ENCODE assay signal across 25 mouse cellular contexts in genomic region chr11:59136994-59137706, GRCm38 (mm10). TPM values are rescaled to one million over a fixed set of nuclear protein-coding genes. Genes with fewer than 3 reads are reported as not detected.
DNase-seq lines count a peak whose midpoint lies in the region; ATAC-seq and TF ChIP-seq lines count a peak whose summit lies in the region.
"Had no signal": no experiment of that assay in that cellular context is flagged by ENCODE, and none has a peak within 500 bp of the region (broad histone marks: within the 10 kb centered on the region; RNA-seq: fewer than 3 reads in every experiment).

No protein-coding gene starts in this region.

- DNase-seq in heart, adult 2 months = peak in 1 of 2 experiments; percentile 36
- DNase-seq in heart, postnatal 36 days = no peak
- DNase-seq in testis, postnatal 10 days (ENCODE audit: low spot score) = peak; percentile 39
- DNase-seq in testis, postnatal 14 days (ENCODE audit: low spot score) = no peak
- no peak for DNase-seq in embryo, embryonic 11 days
- DNase-seq: adrenal gland, adult 8-10 months; cerebellum, adult 18-20 months; cerebellum, postnatal 25 days; kidney, adult 8-10 months; kidney, postnatal 10 days; liver; lung, postnatal 36 days; right cerebral cortex, postnatal 4 days had no signal

- H3K4me2 ChIP-seq in heart, embryonic 15.5 days = peak overlapping the region; percentile 62
- H3K4me2 ChIP-seq: forebrain, embryonic 15.5 days; hindbrain, embryonic 14.5 days; liver, embryonic 15.5 days; lung, embryonic 15.5 days; midbrain, embryonic 13.5 days; neural tube, embryonic 12.5 days had no signal

- peak overlapping the region; percentile 58 for H3K4me3 ChIP-seq in heart, adult 2 months
- peak overlapping the region; percentile 48 for H3K4me3 ChIP-seq in heart, embryonic 15.5 days
- H3K4me3 ChIP-seq: forebrain, embryonic 15.5 days; left cerebral cortex, adult 2 months; liver, embryonic 15.5 days; lung, embryonic 15.5 days; megakaryocyte, embryonic 14.5 days; midbrain, embryonic 13.5 days; neural tube, embryonic 12.5 days had no signal

- no peak for TF ChIP-seq CTCF in heart, adult 2 months (IDR thresholded peaks at IDR 0.05)

- no peak for TF ChIP-seq EP300 in heart, adult 2 months (IDR thresholded peaks at IDR 0.05; ENCODE audit: insufficient read depth, low read depth, low read length)

- H3K27ac ChIP-seq in heart, adult 2 months = peak overlapping the region; percentile 97
- H3K27ac ChIP-seq in heart, embryonic 15.5 days = peak overlapping the region; percentile 87
- H3K27ac ChIP-seq: forebrain, embryonic 15.5 days; hindbrain, embryonic 14.5 days; left cerebral cortex, adult 2 months; liver, embryonic 15.5 days; lung, embryonic 15.5 days; midbrain, embryonic 13.5 days; neural tube, embryonic 12.5 days had no signal

- H3K36me3 ChIP-seq in heart, adult 2 months (ENCODE audit: control insufficient read depth, insufficient read depth, low read length) = 0 out of 2 replicates have a peak, but pooled peaks cover 3% of the 10 kb centered on the region
- peaks cover 13% of the 10 kb centered on the region; the same call in 1 of the 2 replicates for H3K36me3 ChIP-seq in heart, embryonic 15.5 days
- H3K36me3 ChIP-seq: forebrain, embryonic 15.5 days; liver, embryonic 15.5 days; lung, embryonic 15.5 days; midbrain, embryonic 13.5 days; neural tube, embryonic 12.5 days had no signal

- H3K27me3 ChIP-seq in heart, adult 2 months (ENCODE audit: control insufficient read depth, insufficient read depth, low read length) = peaks cover 9% of the 10 kb centered on the region; the same call in 1 of the 2 replicates
- peaks cover 39% of the 10 kb centered on the region for H3K27me3 ChIP-seq in heart, embryonic 15.5 days

- no peaks in the 10 kb centered on the region; the same call in none of the 2 replicates for H3K79me2 ChIP-seq in heart, adult 2 months (replicated peaks; ENCODE audit: control insufficient read depth, insufficient read depth, low read length)

- intact Hi-C loops in heart, adult 2 months (cut with DNase I) = no loop called here
- intact Hi-C loops in heart, postnatal 36 days (cut with DNase I) = no loop called here

- H3K9me3 ChIP-seq in heart, embryonic 15.5 days (replicated peaks) = no peaks in the 10 kb centered on the region
- H3K9me3 ChIP-seq: forebrain, embryonic 15.5 days; liver, embryonic 15.5 days; lung, embryonic 15.5 days; midbrain, embryonic 13.5 days; neural tube, embryonic 12.5 days had no signal

- H3K4me1 ChIP-seq in heart, adult 2 months (ENCODE audit: control insufficient read depth, insufficient read depth, low read length) = peaks cover 2% of the 10 kb centered on the region; the same call in 1 of the 2 replicates
- H3K4me1 ChIP-seq in heart, embryonic 15.5 days (replicated peaks) = peaks cover 56% of the 10 kb centered on the region

- no peak for ATAC-seq in heart, embryonic 15.5 days (replicated peaks; ENCODE audit: insufficient number of reproducible peaks, insufficient read depth, low FRiP score, low read depth)
- ATAC-seq in monocyte, adult 5-6 weeks (replicated peaks; ENCODE audit: insufficient number of reproducible peaks, low FRiP score, low TSS enrichment, poor library complexity, severe bottlenecking) = no peak
- ATAC-seq: activated CD4-positive, CD25-positive, alpha-beta regulatory T cell, adult 4 months; forebrain, embryonic 15.5 days; inflammation-experienced regulatory T-cells, adult 6 months; midbrain, embryonic 13.5 days had no signal

- WGBS in heart, adult 2 months = 54% methylated on average over 12 of the region's 12 CpGs
- 55% methylated on average over 12 of the region's 12 CpGs for WGBS in heart, embryonic 15.5 days

- peak overlapping the region; percentile 22 for H3K9ac ChIP-seq in heart, adult 2 months (ENCODE audit: low read depth, low read length)
- H3K9ac ChIP-seq in heart, embryonic 15.5 days = peak overlapping the region; percentile 71
- H3K9ac ChIP-seq: forebrain, embryonic 15.5 days; hindbrain, embryonic 14.5 days; liver, embryonic 15.5 days; lung, embryonic 15.5 days; midbrain, embryonic 13.5 days; neural tube, embryonic 12.5 days had no signal

- TF ChIP-seq POLR2A in heart, adult 2 months (IDR thresholded peaks at IDR 0.05; ENCODE audit: insufficient read depth, low read depth, low read length) = no peak; the same call in 1 of the 2 replicates

RNA-seq across cellular contexts. Expression of gene Obscn, which starts 0.9 kb away (rescaled TPM):
- total RNA-seq in heart, adult 2 months (2021) = 100 to 1,000 TPM; 667 to 894 TPM
- 315 and 368 TPM in 2 replicates for polyA plus RNA-seq in heart, adult 2 months (2012; rRNA removed)
- total RNA-seq in heart, postnatal 36 days (2021) = 100 to 1,000 TPM; 725 to 820 TPM
- polyA plus RNA-seq in heart, embryonic 15.5 days (2015; fragmentation: Nextera tagmentation; extraction: Ambion mirVana) = 64.8 and 65.2 TPM in 2 replicates
- total RNA-seq in monocyte, adult 5-6 weeks (2017) = under 0.01 to 0.58 TPM in 2 of 3 replicates, not detected in the other
- polyA plus RNA-seq: activated CD4-positive, CD25-positive, alpha-beta regulatory T cell, adult 4 months; inflammation-experienced regulatory T-cells, adult 6 months had no signal

RNA-seq across cellular contexts. Expression of gene Iba57, which starts 26.4 kb away (rescaled TPM):
- total RNA-seq in heart, adult 2 months (2021) = 10 to 100 TPM; 14.8 to 17.9 TPM
- 10.6 and 11.8 TPM in 2 replicates for polyA plus RNA-seq in heart, adult 2 months (2012; rRNA removed)
- total RNA-seq in heart, postnatal 36 days (2021) = 10 to 100 TPM; 20.4 to 20.5 TPM
- 7.3 and 8.5 TPM in 2 replicates for polyA plus RNA-seq in heart, embryonic 15.5 days (2015; fragmentation: Nextera tagmentation; extraction: Ambion mirVana)
- total RNA-seq in monocyte, adult 5-6 weeks (2017) = 4.1 to 15.4 TPM (median 6.4 TPM) in 3 replicates

RNA-seq across cellular contexts. Expression of gene Gjc2, which starts 45.9 kb away (rescaled TPM):
- total RNA-seq in heart, adult 2 months (2021) = under 1 TPM; 0.45 to 0.57 TPM
- polyA plus RNA-seq in heart, adult 2 months (2012; rRNA removed) = 0.72 and 0.73 TPM in 2 replicates
- 1 to 10 TPM in 1 of 2 experiments, under 1 TPM in 1; 0.97 to 1.0 TPM for total RNA-seq in heart, postnatal 36 days (2021)
- 0.77 TPM in 2 replicates for polyA plus RNA-seq in heart, embryonic 15.5 days (2015; fragmentation: Nextera tagmentation; extraction: Ambion mirVana)
- not detected in 3 replicates for total RNA-seq in monocyte, adult 5-6 weeks (2017)
- polyA plus RNA-seq: activated CD4-positive, CD25-positive, alpha-beta regulatory T cell, adult 4 months; inflammation-experienced regulatory T-cells, adult 6 months; midbrain, embryonic 13.5 days had no signal

RNA-seq across cellular contexts. Expression of gene Guk1, which starts 54.9 kb away (rescaled TPM):
- 100 to 1,000 TPM in 1 of 2 experiments, 10 to 100 TPM in 1; 97.5 to 113 TPM for total RNA-seq in heart, adult 2 months (2021)
- polyA plus RNA-seq in heart, adult 2 months (2012; rRNA removed) = 120 and 127 TPM in 2 replicates
- total RNA-seq in heart, postnatal 36 days (2021) = 100 to 1,000 TPM in 1 of 2 experiments, 10 to 100 TPM in 1; 88.3 to 117 TPM
- 109 and 125 TPM in 2 replicates for polyA plus RNA-seq in heart, embryonic 15.5 days (2015; fragmentation: Nextera tagmentation; extraction: Ambion mirVana)
- total RNA-seq in monocyte, adult 5-6 weeks (2017) = 23.1 to 45.9 TPM (median 32.7 TPM) in 3 replicates

Comparison
In these comparisons a context has a peak if more than half of its experiments do, and no peak if none do; other contexts are left out.
1. RNA of gene Obscn, which starts 0.9 kb away (total RNA-seq): 667 to 894 TPM in heart, adult 2 months and 725 to 820 TPM in heart, postnatal 36 days; under 0.01 to 0.58 TPM in monocyte, adult 5-6 weeks; every median in the first group is over 100 times any median in the second.